Mouse (Mus musculus): ENCODE results near the gene Snx29. TPM values are rescaled to one million over a fixed set of nuclear protein-coding genes. Genes with fewer than 3 reads are reported as not detected.

The Snx29 gene
- total and polyA plus RNA-seq, 2 experiments from 2014 or later, result 8.2 to 18.7 TPM

- H3K36me3 ChIP-seq (ENCODE audit: insufficient read depth, low read length), result no peaks in the 10 kb centered on the region
- no peaks in the 10 kb centered on the region for H3K9me3 ChIP-seq (ENCODE audit: low read length)
- 76% methylated on average over 10 of the region's 10 CpGs for WGBS
- H3K4me2 ChIP-seq (ENCODE audit: low read depth, low read length), result no peak overlapping the region
- H3K27ac ChIP-seq, result no peak overlapping the region
- H3K9ac ChIP-seq (replicated peaks; ENCODE audit: low read length), result no peak overlapping the region
- H3K4me3 ChIP-seq (ENCODE audit: low read length), result no peak overlapping the region
- ATAC-seq, result no peak
- peaks cover 17% of the 10 kb centered on the region for H3K4me1 ChIP-seq (ENCODE audit: insufficient read depth, low read length)
- TF ChIP-seq CTCF (IDR thresholded peaks at IDR 0.05; ENCODE audit: low read depth), result no peak
- DNase-seq (ENCODE audit: low spot score), result no peak
- H3K27me3 ChIP-seq (ENCODE audit: insufficient read depth, low read length), result no peaks in the 10 kb centered on the region
These were observed 152.6 kb downstream of the Snx29 start for GRCm38 (mm10) chr16:11475137-11475943.

DNA sequence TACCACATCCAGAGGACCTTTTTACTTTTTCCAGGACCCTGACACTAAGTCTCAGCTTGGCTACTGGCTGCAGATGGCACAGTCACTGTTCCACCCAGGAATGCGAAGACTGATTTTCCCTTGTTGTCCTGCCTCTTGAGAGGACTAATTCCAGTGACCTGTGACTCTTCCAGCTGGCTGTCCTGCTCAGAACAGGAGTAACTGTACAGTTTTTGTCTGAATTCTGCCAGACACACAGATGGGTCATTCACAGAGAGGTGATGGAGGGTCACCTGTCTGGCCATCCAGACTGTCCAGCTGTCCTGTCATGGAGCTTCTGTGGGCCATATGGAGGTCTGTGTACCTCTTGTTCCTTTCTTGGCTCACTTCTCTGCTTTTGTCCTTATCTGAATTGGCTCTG lies 153.6 kb downstream of the Snx29 start:
- WGBS, result 63% methylated on average over 1 of the region's 1 CpGs
- no peak for TF ChIP-seq CTCF (IDR thresholded peaks at IDR 0.05; ENCODE audit: low read depth)
- Histone ChIP-seq H3K27ac (no peak overlapping the region), H3K4me2 (ENCODE audit: low read depth, low read length) (no peak overlapping the region), H3K9me3 (ENCODE audit: low read length) (no peaks in the 10 kb centered on the region), H3K27me3 (ENCODE audit: insufficient read depth, low read length) (no peaks in the 10 kb centered on the region), H3K36me3 (ENCODE audit: insufficient read depth, low read length) (no peaks in the 10 kb centered on the region), H3K4me1 (ENCODE audit: insufficient read depth, low read length) (peaks cover 17% of the 10 kb centered on the region), H3K4me3 (ENCODE audit: low read length) (no peak overlapping the region), H3K9ac (replicated peaks; ENCODE audit: low read length) (no peak overlapping the region)
- ATAC-seq, result no peak
- no peak for DNase-seq (ENCODE audit: low spot score)

GRCm38 (mm10) chr16:11476968-11477367 lies 154.3 kb downstream of the Snx29 start:
- no peak for DNase-seq (ENCODE audit: low spot score)
- ATAC-seq, result no peak

DNA sequence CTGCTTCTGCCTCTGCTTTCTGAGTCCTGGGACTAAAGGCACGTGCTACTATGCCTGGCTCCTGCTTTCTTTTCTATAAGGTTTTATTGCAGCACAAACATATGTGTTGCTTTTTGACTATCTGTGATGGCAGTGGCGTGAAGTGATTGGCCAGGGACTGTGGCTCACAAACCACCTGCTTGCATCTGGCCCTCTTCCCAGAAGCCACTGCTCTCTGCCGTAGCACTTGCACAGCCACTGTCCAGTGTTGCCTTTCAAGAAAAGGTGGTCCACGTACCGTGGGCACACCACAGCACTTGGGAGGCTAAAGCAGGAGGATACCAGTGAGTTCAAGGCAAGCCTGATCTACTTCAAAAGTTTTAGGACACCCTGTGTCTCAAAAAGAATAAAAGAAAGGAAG lies 154.9 kb downstream of the Snx29 start:
- no peak for ATAC-seq
- Histone ChIP-seq H3K27me3 (ENCODE audit: insufficient read depth, low read length) (no peaks in the 10 kb centered on the region), H3K27ac (no peak overlapping the region), H3K9me3 (ENCODE audit: low read length) (no peaks in the 10 kb centered on the region), H3K4me1 (ENCODE audit: insufficient read depth, low read length) (peaks cover 14% of the 10 kb centered on the region), H3K4me3 (ENCODE audit: low read length) (no peak overlapping the region), H3K4me2 (ENCODE audit: low read depth, low read length) (no peak overlapping the region), H3K36me3 (ENCODE audit: insufficient read depth, low read length) (no peaks in the 10 kb centered on the region), H3K9ac (replicated peaks; ENCODE audit: low read length) (no peak overlapping the region)
- 51% methylated on average over 5 of the region's 5 CpGs for WGBS
- TF ChIP-seq CTCF (IDR thresholded peaks at IDR 0.05; ENCODE audit: low read depth), result no peak
- no peak for DNase-seq (ENCODE audit: low spot score)

More at GRCm38 (mm10) chr16:11476968-11477367, 154.3 kb downstream of the Snx29 start:
- Histone ChIP-seq H3K4me3 (ENCODE audit: low read length) (no peak overlapping the region), H3K9ac (replicated peaks; ENCODE audit: low read length) (no peak overlapping the region), H3K36me3 (ENCODE audit: insufficient read depth, low read length) (no peaks in the 10 kb centered on the region), H3K27me3 (ENCODE audit: insufficient read depth, low read length) (no peaks in the 10 kb centered on the region), H3K4me1 (ENCODE audit: insufficient read depth, low read length) (peaks cover 17% of the 10 kb centered on the region), H3K27ac (no peak overlapping the region), H3K4me2 (ENCODE audit: low read depth, low read length) (no peak overlapping the region), H3K9me3 (ENCODE audit: low read length) (no peaks in the 10 kb centered on the region)
- no peak for TF ChIP-seq CTCF (IDR thresholded peaks at IDR 0.05; ENCODE audit: low read depth)
- WGBS, result 71% methylated on average over 2 of the region's 2 CpGs

DNA sequence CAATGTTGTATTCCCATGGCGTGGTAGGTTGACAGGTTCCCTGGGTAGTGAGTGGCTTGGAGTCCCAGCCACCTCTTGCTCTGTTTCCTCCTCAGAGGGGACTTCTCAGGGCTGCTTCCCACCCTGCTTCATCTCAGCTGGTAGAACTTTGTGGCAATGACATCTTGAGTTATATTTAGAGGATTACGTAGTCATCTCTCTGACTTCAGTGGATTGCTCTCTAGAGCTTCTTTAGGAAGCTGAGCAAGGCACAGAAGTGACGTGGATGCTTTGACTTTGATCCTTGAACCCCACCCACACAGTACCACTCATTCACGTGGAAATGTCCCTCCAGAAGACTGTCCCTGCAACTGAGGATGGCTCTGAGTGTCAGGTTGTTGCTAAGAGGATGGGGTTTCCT lies 156.9 kb downstream of the Snx29 start:
- Histone ChIP-seq H3K36me3 (ENCODE audit: insufficient read depth, low read length) (no peaks in the 10 kb centered on the region), H3K27ac (no peak overlapping the region), H3K9ac (replicated peaks; ENCODE audit: low read length) (no peak overlapping the region), H3K4me1 (ENCODE audit: insufficient read depth, low read length) (no peaks in the 10 kb centered on the region), H3K4me2 (ENCODE audit: low read depth, low read length) (no peak overlapping the region), H3K27me3 (ENCODE audit: insufficient read depth, low read length) (no peaks in the 10 kb centered on the region), H3K9me3 (ENCODE audit: low read length) (no peaks in the 10 kb centered on the region), H3K4me3 (ENCODE audit: low read length) (no peak overlapping the region)
- WGBS, result 78% methylated on average over 4 of the region's 4 CpGs
- DNase-seq (ENCODE audit: low spot score) (no peak), ATAC-seq (no peak)
- TF ChIP-seq CTCF (IDR thresholded peaks at IDR 0.05; ENCODE audit: low read depth), result no peak

- no peak for TF ChIP-seq CTCF (IDR thresholded peaks at IDR 0.05; ENCODE audit: low read depth)
- ATAC-seq, result no peak
- Histone ChIP-seq H3K27me3 (ENCODE audit: insufficient read depth, low read length) (no peaks in the 10 kb centered on the region), H3K27ac (no peak overlapping the region), H3K4me1 (ENCODE audit: insufficient read depth, low read length) (no peaks in the 10 kb centered on the region), H3K9ac (replicated peaks; ENCODE audit: low read length) (no peak overlapping the region), H3K4me2 (ENCODE audit: low read depth, low read length) (no peak overlapping the region), H3K36me3 (ENCODE audit: insufficient read depth, low read length) (no peaks in the 10 kb centered on the region), H3K9me3 (ENCODE audit: low read length) (no peaks in the 10 kb centered on the region), H3K4me3 (ENCODE audit: low read length) (no peak overlapping the region)
- 87% methylated on average over 2 of the region's 2 CpGs for WGBS
- DNase-seq (ENCODE audit: low spot score), result no peak
These were observed 159.5 kb downstream of the Snx29 start for GRCm38 (mm10) chr16:11482189-11482588.

- H3K36me3 ChIP-seq (ENCODE audit: insufficient read depth, low read length), result no peaks in the 10 kb centered on the region
- TF ChIP-seq CTCF (IDR thresholded peaks at IDR 0.05; ENCODE audit: low read depth), result no peak
- no peaks in the 10 kb centered on the region for H3K9me3 ChIP-seq (ENCODE audit: low read length)
- WGBS, result 69% methylated on average over 7 of the region's 7 CpGs
- H3K4me1 ChIP-seq (ENCODE audit: insufficient read depth, low read length), result 0 out of 2 replicates have a peak, but pooled peaks cover 9% of the 10 kb centered on the region
- no peak overlapping the region for H3K4me3 ChIP-seq (ENCODE audit: low read length)
- H3K27me3 ChIP-seq (ENCODE audit: insufficient read depth, low read length), result no peaks in the 10 kb centered on the region
- ATAC-seq, result no peak
- H3K4me2 ChIP-seq (ENCODE audit: low read depth, low read length), result no peak overlapping the region
- no peak for DNase-seq (ENCODE audit: low spot score)
- H3K27ac ChIP-seq, result no peak overlapping the region
- H3K9ac ChIP-seq (replicated peaks; ENCODE audit: low read length), result no peak overlapping the region
These were observed 172.2 kb downstream of the Snx29 start for GRCm38 (mm10) chr16:11494895-11495294.
